Mouse (Mus musculus) limb, embryonic 15.5 days (tissue): ENCODE results near the gene Tcf23. TPM values are rescaled to one million over a fixed set of nuclear protein-coding genes. Genes with fewer than 3 reads are reported as not detected.
A peak's percentile ranks its signal among the peaks of the same experiment; 100 is the strongest.
"Not testable (repeated sequence)": the region's sequence is repeated elsewhere in the genome, so short reads cannot be mapped to it uniquely, and the experiment has no call there.

Source experiments
- ATAC-seq: fragments of 200-750 bp; cut with Nextera tagmentation; 2 replicates; pipeline ENCODE4 v1.8.0; 2017; ENCODE audit warnings: low read depth, moderate TSS enrichment; ENCODE audit not compliant: insufficient number of reproducible peaks, low FRiP score, low TSS enrichment
- H3K27ac ChIP-seq: fragments of 300-500 bp; sonication (generic); 2 replicates; pipeline ENCODE4 v1.5.1; 2015; ENCODE audit warnings: moderate library complexity, mild to moderate bottlenecking, inconsistent platforms
- H3K27me3 ChIP-seq: fragments of 300-500 bp; sonication (generic); 2 replicates; pipeline ENCODE4 v1.6.1; 2015; ENCODE audit warnings: inconsistent platforms
- H3K36me3 ChIP-seq: fragments of 300-500 bp; sonication (generic); 2 replicates; pipeline ENCODE4 v1.6.1; 2015; ENCODE audit warnings: inconsistent platforms
- H3K4me1 ChIP-seq: fragments of 300-500 bp; sonication (generic); 2 replicates; pipeline ENCODE4 v1.6.1; 2015; ENCODE audit warnings: inconsistent platforms
- H3K4me2 ChIP-seq: fragments of 300-500 bp; sonication (generic); 2 replicates; pipeline ENCODE4 v1.6.1; 2015; ENCODE audit warnings: mild to moderate bottlenecking, inconsistent platforms
- H3K4me3 ChIP-seq: fragments of 300-500 bp; sonication (generic); 2 replicates; pipeline ENCODE4 v1.5.1; 2015; ENCODE audit warnings: mild to moderate bottlenecking, inconsistent platforms
- H3K9ac ChIP-seq: fragments of 300-500 bp; sonication (generic); 2 replicates; pipeline ENCODE4 v1.6.1; 2015; ENCODE audit warnings: inconsistent platforms
- H3K9me3 ChIP-seq: fragments of 300-500 bp; sonication (generic); 2 replicates; pipeline ENCODE4 v1.6.1; 2016; ENCODE audit warnings: inconsistent platforms
- WGBS: fragments of 180-500 bp; shearing (Covaris S2); methylation state at CpG from one replicate; pipeline ENCODE4 v1.1.7; 2015; 5-methylcytosine and 5-hydroxymethylcytosine counted together
- polyA plus RNA-seq: library from polyadenylated mRNA; unstranded; fragments of >200 nt; fragmentation: Nextera tagmentation; extraction: Ambion mirVana; gene quantifications from 2 replicates; pipeline ENCODE4 v1.2.1, GENCODE M21; 2015

Gene Tcf23
- polyA plus RNA-seq, 1 experiment from 2014 or later = 0.04 TPM

DNA sequence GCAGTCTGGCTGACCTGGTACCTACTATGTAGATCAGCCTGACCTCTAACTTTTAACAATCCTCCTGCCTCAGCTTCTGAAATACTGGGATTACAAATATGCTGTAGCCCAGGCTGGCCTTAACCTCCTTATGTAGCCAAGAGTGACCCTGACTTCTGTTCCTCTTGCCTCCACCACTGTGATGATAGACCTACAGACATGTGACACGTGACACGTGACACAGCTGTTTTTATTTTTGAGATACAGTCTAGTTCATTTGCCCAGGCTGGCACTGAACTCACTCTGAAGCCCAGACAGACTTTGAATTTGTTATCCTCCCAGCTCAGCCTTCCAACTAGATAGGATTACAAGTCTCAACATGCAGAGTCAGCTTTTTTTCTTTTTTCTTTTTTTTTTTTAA, 32.5 kb downstream of the Tcf23 start:
- Histone ChIP-seq H3K9ac (no peak overlapping the region), H3K27ac (no peak overlapping the region)
- WGBS = 83% methylated on average over 2 of the region's 2 CpGs

DNA sequence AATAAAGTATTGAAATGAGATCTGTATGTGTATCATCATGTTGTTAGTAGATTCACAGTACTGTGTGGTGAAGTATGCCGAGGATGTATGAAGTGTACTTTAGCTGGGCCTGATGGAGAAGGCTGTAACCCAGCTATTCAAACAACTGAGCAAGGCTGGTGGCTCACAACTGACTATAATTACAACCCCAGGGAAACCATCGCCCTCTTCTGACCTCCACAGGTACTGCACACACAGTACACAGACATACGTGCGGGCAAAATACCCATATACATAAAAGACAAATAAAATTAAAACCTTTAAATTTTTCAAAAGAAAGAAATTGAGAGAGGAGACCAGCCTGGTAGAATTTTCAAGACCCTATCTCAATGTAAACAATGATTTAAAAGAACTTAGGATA, 33.1 kb downstream of the Tcf23 start:
- no peaks in the 10 kb centered on the region for H3K36me3 ChIP-seq
- H3K4me3 ChIP-seq = no peak overlapping the region
- no peaks in the 10 kb centered on the region for H3K27me3 ChIP-seq
- H3K9ac ChIP-seq = no peak overlapping the region
- H3K9me3 ChIP-seq = no peaks in the 10 kb centered on the region
- H3K27ac ChIP-seq = no peak overlapping the region
- peaks cover 7% of the 10 kb centered on the region; the same call in 1 of the 2 replicates for H3K4me1 ChIP-seq
- H3K4me2 ChIP-seq = no peak overlapping the region
- WGBS = 84% methylated on average over 4 of the region's 4 CpGs
- no peak for ATAC-seq

More for the DNA sequence above, 32.5 kb downstream of the Tcf23 start:
- Histone ChIP-seq H3K36me3 (no peaks in the 10 kb centered on the region), H3K4me2 (no peak overlapping the region), H3K4me1 (peaks cover 7% of the 10 kb centered on the region; the same call in 1 of the 2 replicates), H3K4me3 (no peak overlapping the region), H3K27me3 (no peaks in the 10 kb centered on the region), H3K9me3 (no peaks in the 10 kb centered on the region)
- ATAC-seq = no peak

DNA sequence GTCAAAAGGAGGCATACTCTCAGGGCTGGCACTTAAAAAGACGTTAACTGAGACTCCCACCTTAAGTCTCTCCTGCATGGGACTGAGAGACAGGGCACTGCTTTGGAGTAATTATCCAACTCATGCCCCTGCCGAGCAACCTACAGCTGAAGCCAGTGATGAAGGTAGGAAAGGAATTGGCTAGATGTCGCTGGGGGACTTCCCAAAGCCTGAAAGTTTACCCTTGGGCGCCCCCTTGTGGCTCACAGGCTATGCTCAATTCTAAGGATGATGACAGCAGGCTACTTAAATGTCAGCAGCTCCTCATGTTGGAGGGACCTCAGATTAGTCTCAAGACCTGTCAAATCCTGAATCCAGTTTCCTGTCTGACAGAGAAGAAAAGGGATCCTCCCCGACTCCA, 35.7 kb downstream of the Tcf23 start:
- 3% methylated on average over 5 of the region's 5 CpGs for WGBS
- no peak overlapping the region for H3K9ac ChIP-seq
- H3K36me3 ChIP-seq = no peaks in the 10 kb centered on the region
- no peak overlapping the region for H3K4me2 ChIP-seq
- H3K9me3 ChIP-seq = no peaks in the 10 kb centered on the region
- H3K4me3 ChIP-seq = no peak overlapping the region
- ATAC-seq = no peak
- peaks cover 7% of the 10 kb centered on the region; the same call in 1 of the 2 replicates for H3K4me1 ChIP-seq
- H3K27me3 ChIP-seq = no peaks in the 10 kb centered on the region
- H3K27ac ChIP-seq = no peak overlapping the region

DNA sequence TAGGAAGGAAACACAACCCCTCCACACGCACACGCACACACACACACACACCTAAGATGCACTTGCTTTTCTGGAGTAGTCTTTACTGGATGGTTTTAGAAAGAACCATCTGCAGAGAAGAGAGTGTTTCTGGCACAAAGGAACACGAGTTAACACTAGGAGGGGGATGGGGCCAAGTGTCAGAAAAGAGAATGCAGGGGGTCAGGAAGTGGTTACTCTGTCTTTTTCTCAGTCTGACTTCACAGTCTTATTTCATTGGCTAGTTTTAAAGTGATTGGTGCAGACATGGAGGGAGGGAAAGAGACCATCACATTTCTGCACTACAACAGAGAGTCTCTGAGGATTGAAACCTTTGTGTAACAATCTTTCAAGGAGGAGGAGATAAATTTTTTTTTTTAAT, 44.3 kb downstream of the Tcf23 start:
- no peak for ATAC-seq
- H3K9me3 ChIP-seq = no peaks in the 10 kb centered on the region
- H3K4me2 ChIP-seq = no peak overlapping the region
- H3K9ac ChIP-seq = no peak overlapping the region
- H3K27me3 ChIP-seq = no peaks in the 10 kb centered on the region
- 60% methylated on average over 3 of the region's 3 CpGs for WGBS
- no peaks in the 10 kb centered on the region for H3K4me1 ChIP-seq
- no peak overlapping the region for H3K27ac ChIP-seq
- H3K36me3 ChIP-seq = no peaks in the 10 kb centered on the region
- H3K4me3 ChIP-seq = no peak overlapping the region

- H3K9ac ChIP-seq = no peak overlapping the region
- 55% methylated on average over 2 of the region's 2 CpGs for WGBS
- no peak for ATAC-seq
- H3K36me3 ChIP-seq = no peaks in the 10 kb centered on the region
- H3K4me2 ChIP-seq = no peak overlapping the region
- H3K4me3 ChIP-seq = no peak overlapping the region
- no peaks in the 10 kb centered on the region for H3K4me1 ChIP-seq
- no peaks in the 10 kb centered on the region for H3K27me3 ChIP-seq
- H3K9me3 ChIP-seq = no peaks in the 10 kb centered on the region
- H3K27ac ChIP-seq = no peak overlapping the region
These were observed 47.5 kb downstream of the Tcf23 start for GRCm38 (mm10) chr5:31015913-31016312.

GRCm38 (mm10) chr5:31021790-31022189, 53.3 kb downstream of the Tcf23 start:
- H3K9ac ChIP-seq, H3K4me2 ChIP-seq, H3K9me3 ChIP-seq, H3K27ac ChIP-seq, ATAC-seq, H3K4me3 ChIP-seq, H3K27me3 ChIP-seq, H3K36me3 ChIP-seq, H3K4me1 ChIP-seq: not testable (repeated sequence)
- 85% methylated on average over 5 of the region's 5 CpGs for WGBS

- H3K9me3 ChIP-seq = no peaks in the 10 kb centered on the region
- no peak overlapping the region for H3K9ac ChIP-seq
- no peaks in the 10 kb centered on the region for H3K27me3 ChIP-seq
- H3K4me3 ChIP-seq = no peak overlapping the region
- H3K4me2 ChIP-seq = no peak overlapping the region
- H3K36me3 ChIP-seq = no peaks in the 10 kb centered on the region
- no peak overlapping the region for H3K27ac ChIP-seq
- peaks cover 4% of the 10 kb centered on the region for H3K4me1 ChIP-seq
- ATAC-seq = no peak
- WGBS = 23% methylated on average over 1 of the region's 1 CpGs
These were observed 54.2 kb downstream of the Tcf23 start for GRCm38 (mm10) chr5:31022690-31023089.

DNA sequence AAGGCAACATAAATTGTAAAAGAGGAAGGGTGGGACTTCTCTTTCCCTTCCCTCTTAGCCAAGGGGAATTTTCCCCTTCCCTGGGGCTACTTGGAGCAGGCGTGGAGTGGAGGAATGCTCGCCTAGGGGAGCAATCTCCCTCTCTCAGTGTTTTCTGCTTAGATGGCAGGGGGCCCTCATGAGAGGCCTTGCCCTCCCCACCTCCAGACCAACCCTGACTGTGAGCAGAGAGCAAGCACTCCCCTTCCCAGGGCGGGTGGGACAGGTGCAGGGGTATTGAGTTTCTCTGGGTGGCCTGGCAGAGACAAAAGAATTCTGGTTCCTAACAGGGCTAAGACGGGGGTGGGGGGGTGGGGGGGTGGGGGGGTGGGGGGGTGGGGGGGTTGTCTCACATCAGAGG, 54.8 kb downstream of the Tcf23 start:
- no peak overlapping the region for H3K9ac ChIP-seq
- peak; percentile 35; the same call in 1 of the 2 replicates for ATAC-seq
- peaks cover 4% of the 10 kb centered on the region for H3K4me1 ChIP-seq
- no peak overlapping the region for H3K27ac ChIP-seq
- H3K4me3 ChIP-seq = no peak overlapping the region
- H3K36me3 ChIP-seq = no peaks in the 10 kb centered on the region
- no peak overlapping the region for H3K4me2 ChIP-seq
- 28% methylated on average over 4 of the region's 4 CpGs for WGBS
- no peaks in the 10 kb centered on the region for H3K9me3 ChIP-seq
- no peaks in the 10 kb centered on the region for H3K27me3 ChIP-seq

DNA sequence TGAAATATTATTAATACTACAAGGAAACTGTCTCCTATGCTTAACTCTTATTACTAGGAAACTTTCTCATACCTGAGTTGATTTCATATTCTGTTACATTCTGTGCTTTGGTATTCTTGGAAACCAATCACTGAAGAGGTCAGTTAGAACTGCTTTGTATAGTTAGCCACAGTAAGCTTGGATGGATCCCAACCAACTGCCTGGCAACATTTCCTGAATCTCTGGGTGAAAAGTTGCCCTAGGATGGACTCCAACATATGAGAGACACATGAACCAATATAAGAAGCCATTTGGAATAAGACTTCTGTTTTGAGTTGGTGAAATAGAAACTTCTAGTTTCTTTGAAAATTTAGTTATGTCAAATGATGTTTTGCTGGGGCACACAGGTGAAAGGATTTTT, 56.2 kb downstream of the Tcf23 start:
- Histone ChIP-seq H3K36me3 (no peaks in the 10 kb centered on the region), H3K4me2 (no peak overlapping the region), H3K9ac (no peak overlapping the region), H3K4me1 (peaks cover 4% of the 10 kb centered on the region), H3K4me3 (no peak overlapping the region), H3K27me3 (no peaks in the 10 kb centered on the region), H3K27ac (no peak overlapping the region), H3K9me3 (no peaks in the 10 kb centered on the region)
- no peak for ATAC-seq

Other genes starting within 250 kb of the Tcf23 start
- 30.4 and 30.6 TPM in 2 replicates for gene Mapre3, start 154.0 kb upstream of the Tcf23 start, polyA plus RNA-seq
- gene Tmem214, start 100.7 kb upstream of the Tcf23 start, polyA plus RNA-seq = 97.7 and 97.9 TPM in 2 replicates
- 16.4 and 21.9 TPM in 2 replicates for gene Agbl5, start 80.0 kb upstream of the Tcf23 start, polyA plus RNA-seq
- gene Ost4, start 60.9 kb upstream of the Tcf23 start, polyA plus RNA-seq = 464 and 505 TPM in 2 replicates
- 274 and 287 TPM in 2 replicates for gene Emilin1, start 55.3 kb upstream of the Tcf23 start, polyA plus RNA-seq
- gene Khk, start 47.2 kb upstream of the Tcf23 start, polyA plus RNA-seq = 23.6 and 28.1 TPM in 2 replicates
- 21.0 and 31.7 TPM in 2 replicates for gene Cgref1, start 23.1 kb upstream of the Tcf23 start, polyA plus RNA-seq
- gene Preb, start 8.3 kb upstream of the Tcf23 start, polyA plus RNA-seq = 128 and 137 TPM in 2 replicates
- gene Atraid, start 79.7 kb downstream of the Tcf23 start, polyA plus RNA-seq = 179 and 184 TPM in 2 replicates
- 10.9 and 14.6 TPM in 2 replicates for gene Slc5a6, start 80.3 kb downstream of the Tcf23 start, polyA plus RNA-seq
- 25.1 and 26.3 TPM in 2 replicates for gene Cad, start 86.1 kb downstream of the Tcf23 start, polyA plus RNA-seq
- not detected in 2 replicates for gene Dnajc5g, start 137.6 kb downstream of the Tcf23 start, polyA plus RNA-seq
- 0.50 and 0.66 TPM in 2 replicates for gene Slc30a3, start 139.6 kb downstream of the Tcf23 start, polyA plus RNA-seq
- gene Trim54, start 148.1 kb downstream of the Tcf23 start, polyA plus RNA-seq = 7.6 and 21.7 TPM in 2 replicates
- gene Ucn, start 170.2 kb downstream of the Tcf23 start, polyA plus RNA-seq = not detected in 2 replicates
- gene Mpv17, start 185.6 kb downstream of the Tcf23 start, polyA plus RNA-seq = 64.0 and 70.5 TPM in 2 replicates
- 1.2 and 1.3 TPM in 2 replicates for gene Gm29609, start 211.2 kb downstream of the Tcf23 start, polyA plus RNA-seq
- gene Gtf3c2, start 211.5 kb downstream of the Tcf23 start, polyA plus RNA-seq = 59.1 and 65.6 TPM in 2 replicates
- gene Snx17, start 224.6 kb downstream of the Tcf23 start, polyA plus RNA-seq = 141 and 154 TPM in 2 replicates
- gene Eif2b4, start 224.8 kb downstream of the Tcf23 start, polyA plus RNA-seq = 64.2 and 69.0 TPM in 2 replicates
- gene Zfp513, start 233.6 kb downstream of the Tcf23 start, polyA plus RNA-seq = 8.2 and 9.0 TPM in 2 replicates